Comparison of ENCODE assay signal across 24 mouse cellular contexts in the genomic region with DNA sequence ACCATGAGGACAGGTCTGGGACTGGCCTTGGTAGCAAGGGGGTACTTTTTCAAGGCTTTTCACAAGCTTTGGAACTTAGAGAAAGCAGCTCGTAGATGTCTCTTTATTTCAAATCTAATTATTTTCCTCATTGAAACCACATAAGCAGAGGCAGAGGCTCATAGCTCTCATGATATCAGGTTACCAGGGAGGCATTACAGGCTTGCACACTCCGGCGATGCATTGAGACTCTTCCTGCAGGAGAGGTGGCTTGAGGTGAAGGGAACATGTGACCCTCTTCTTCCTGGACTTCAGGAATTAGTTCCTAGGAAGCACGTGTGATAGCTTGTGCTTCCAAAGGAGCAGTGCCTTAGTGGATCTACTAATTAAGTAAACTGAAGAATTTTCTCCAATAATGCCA.
A peak's percentile ranks its signal among the peaks of the same experiment; 100 is the strongest.
DNase-seq lines count a peak whose midpoint lies in the region; ATAC-seq and TF ChIP-seq lines count a peak whose summit lies in the region.
"Had no signal": no experiment of that assay in that cellular context is flagged by ENCODE, and none has a peak within 500 bp of the region (broad histone marks: within the 10 kb centered on the region; RNA-seq: fewer than 3 reads in every experiment).

No protein-coding gene starts in this region.

- no peak for ATAC-seq in embryonic facial prominence, embryonic 14.5 days (ENCODE audit: low read depth)
- peak; percentile 80; the same call in 1 of the 2 replicates for ATAC-seq in kidney, embryonic 15.5 days (replicated peaks; ENCODE audit: low FRiP score)
- 0 out of 2 replicates have a peak, but pooled peaks have one; percentile 52 for ATAC-seq in kidney, postnatal 0 days (replicated peaks; ENCODE audit: low FRiP score, low read depth)
- ATAC-seq: CD4-positive, CD25-positive, alpha-beta regulatory T cell, adult 4 months; forebrain, embryonic 13.5 days; forebrain, embryonic 15.5 days; forebrain, postnatal 0 days had no signal

- H3K4me2 ChIP-seq in embryonic facial prominence, embryonic 14.5 days (ENCODE audit: low read depth, low read length): no peak overlapping the region
- H3K4me2 ChIP-seq in kidney, embryonic 15.5 days: no peak overlapping the region
- no peak overlapping the region for H3K4me2 ChIP-seq in kidney, postnatal 0 days (ENCODE audit: low read length)
- H3K4me2 ChIP-seq: embryonic facial prominence, embryonic 13.5 days; forebrain, embryonic 13.5 days; forebrain, embryonic 15.5 days had no signal

- no peak overlapping the region for H3K9ac ChIP-seq in embryonic facial prominence, embryonic 14.5 days (ENCODE audit: low read depth, low read length)
- no peak overlapping the region for H3K9ac ChIP-seq in kidney, embryonic 15.5 days
- no peak overlapping the region for H3K9ac ChIP-seq in kidney, postnatal 0 days (ENCODE audit: low read depth, low read length)
- H3K9ac ChIP-seq: embryonic facial prominence, embryonic 13.5 days; forebrain, embryonic 13.5 days; forebrain, embryonic 15.5 days; forebrain, postnatal 0 days had no signal

- DNase-seq in embryo, embryonic 10 days (ENCODE audit: low spot score): peak; percentile 6
- no peak for DNase-seq in embryo, embryonic 9.5 days (ENCODE audit: extremely low spot score)
- DNase-seq in embryonic facial prominence, embryonic 14.5 days (ENCODE audit: low spot score): peak; percentile 7
- no peak for DNase-seq in embryonic facial prominence, embryonic 10.5 days (ENCODE audit: low spot score)
- DNase-seq in kidney, adult 8-10 months: no peak
- DNase-seq in kidney, postnatal 0 days (ENCODE audit: low spot score): peak; percentile 21
- DNase-seq in kidney, postnatal 10 days: no peak
- DNase-seq: adrenal gland, adult 2 months; adrenal gland, postnatal 14 days; adrenal gland, postnatal 36 days; B cell, adult 2 months; cerebellum, adult 11-12 months; cerebellum, adult 2 months; cerebellum, adult 9-10 months; cerebellum, postnatal 10 days; cerebellum, postnatal 25 days; forebrain, postnatal 0 days had no signal

- 29% methylated on average over 4 of the region's 4 CpGs for WGBS in embryonic facial prominence, embryonic 14.5 days
- WGBS in embryonic facial prominence, embryonic 10.5 days: 49% methylated on average over 4 of the region's 4 CpGs
- 34% methylated on average over 4 of the region's 4 CpGs for WGBS in kidney, embryonic 15.5 days
- WGBS in kidney, postnatal 0 days: 29% methylated on average over 4 of the region's 4 CpGs

- H3K36me3 ChIP-seq in embryonic facial prominence, embryonic 14.5 days (ENCODE audit: control insufficient read depth, insufficient read depth, low read length): no peaks in the 10 kb centered on the region
- no peaks in the 10 kb centered on the region for H3K36me3 ChIP-seq in embryonic facial prominence, embryonic 10.5 days (replicated peaks)
- H3K36me3 ChIP-seq in kidney, embryonic 15.5 days: no peaks in the 10 kb centered on the region
- H3K36me3 ChIP-seq in kidney, postnatal 0 days (ENCODE audit: insufficient read depth, low read length): no peaks in the 10 kb centered on the region
- H3K36me3 ChIP-seq: embryonic facial prominence, embryonic 13.5 days; forebrain, embryonic 15.5 days; G1E had no signal

- no peaks in the 10 kb centered on the region for H3K27me3 ChIP-seq in embryonic facial prominence, embryonic 14.5 days (replicated peaks; ENCODE audit: control insufficient read depth, insufficient read depth, low read length)
- no peaks in the 10 kb centered on the region for H3K27me3 ChIP-seq in embryonic facial prominence, embryonic 10.5 days (replicated peaks; ENCODE audit: low read depth, poor library complexity, severe bottlenecking)
- no peaks in the 10 kb centered on the region for H3K27me3 ChIP-seq in kidney, embryonic 15.5 days
- H3K27me3 ChIP-seq in kidney, postnatal 0 days (ENCODE audit: insufficient read depth, low read length): no peaks in the 10 kb centered on the region
- H3K27me3 ChIP-seq: CH12.LX; embryonic facial prominence, embryonic 13.5 days; forebrain, embryonic 13.5 days; forebrain, embryonic 15.5 days had no signal

- no peak overlapping the region for H3K27ac ChIP-seq in embryonic facial prominence, embryonic 14.5 days (replicated peaks; ENCODE audit: low read depth, low read length)
- H3K27ac ChIP-seq in embryonic facial prominence, embryonic 10.5 days (replicated peaks): no peak overlapping the region
- H3K27ac ChIP-seq in kidney, embryonic 15.5 days: no peak overlapping the region
- no peak overlapping the region for H3K27ac ChIP-seq in kidney, postnatal 0 days
- H3K27ac ChIP-seq: embryonic facial prominence, embryonic 13.5 days; forebrain, embryonic 13.5 days; forebrain, embryonic 15.5 days had no signal

- no peaks in the 10 kb centered on the region for H3K4me1 ChIP-seq in embryonic facial prominence, embryonic 14.5 days (ENCODE audit: control insufficient read depth, insufficient read depth, low read length)
- H3K4me1 ChIP-seq in embryonic facial prominence, embryonic 10.5 days: 0 out of 2 replicates have a peak, but pooled peaks cover 3% of the 10 kb centered on the region
- no peaks in the 10 kb centered on the region for H3K4me1 ChIP-seq in kidney, embryonic 15.5 days
- no peaks in the 10 kb centered on the region for H3K4me1 ChIP-seq in kidney, postnatal 0 days (replicated peaks; ENCODE audit: insufficient read depth, low read length)
- H3K4me1 ChIP-seq: forebrain, embryonic 13.5 days; forebrain, embryonic 15.5 days had no signal

- no peak for TF ChIP-seq CTCF in kidney, postnatal 0 days (IDR thresholded peaks at IDR 0.05; ENCODE audit: low read depth)

- no peak overlapping the region for H3K4me3 ChIP-seq in embryonic facial prominence, embryonic 14.5 days (ENCODE audit: low read depth, low read length)
- H3K4me3 ChIP-seq in embryonic facial prominence, embryonic 10.5 days: no peak overlapping the region
- no peak overlapping the region for H3K4me3 ChIP-seq in kidney, embryonic 15.5 days (replicated peaks)
- H3K4me3 ChIP-seq in kidney, postnatal 0 days (replicated peaks; ENCODE audit: low read depth, low read length): no peak overlapping the region
- H3K4me3 ChIP-seq: embryonic facial prominence, embryonic 13.5 days; forebrain, embryonic 13.5 days; forebrain, embryonic 15.5 days had no signal

- H3K9me3 ChIP-seq in embryonic facial prominence, embryonic 14.5 days (ENCODE audit: control insufficient read depth, low read length): no peaks in the 10 kb centered on the region
- no peaks in the 10 kb centered on the region for H3K9me3 ChIP-seq in embryonic facial prominence, embryonic 10.5 days
- H3K9me3 ChIP-seq in kidney, embryonic 15.5 days (replicated peaks): no peaks in the 10 kb centered on the region
- H3K9me3 ChIP-seq in kidney, postnatal 0 days (replicated peaks; ENCODE audit: low read length): no peaks in the 10 kb centered on the region
- H3K9me3 ChIP-seq: embryonic facial prominence, embryonic 13.5 days; forebrain, embryonic 13.5 days; forebrain, embryonic 15.5 days; G1E had no signal

Comparison
In these comparisons a context has a peak if more than half of its experiments do, and no peak if none do; other contexts are left out.
1. DNase-seq: peak in embryo, embryonic 10 days (single experiment), embryonic facial prominence, embryonic 14.5 days (single experiment) and kidney, postnatal 0 days (single experiment); none in embryo, embryonic 9.5 days (single experiment), embryonic facial prominence, embryonic 10.5 days (single experiment), kidney, adult 8-10 months (0 of 2) and kidney, postnatal 10 days (single experiment).